Mouse (Mus musculus): ENCODE results near the gene Peli2.

DNA sequence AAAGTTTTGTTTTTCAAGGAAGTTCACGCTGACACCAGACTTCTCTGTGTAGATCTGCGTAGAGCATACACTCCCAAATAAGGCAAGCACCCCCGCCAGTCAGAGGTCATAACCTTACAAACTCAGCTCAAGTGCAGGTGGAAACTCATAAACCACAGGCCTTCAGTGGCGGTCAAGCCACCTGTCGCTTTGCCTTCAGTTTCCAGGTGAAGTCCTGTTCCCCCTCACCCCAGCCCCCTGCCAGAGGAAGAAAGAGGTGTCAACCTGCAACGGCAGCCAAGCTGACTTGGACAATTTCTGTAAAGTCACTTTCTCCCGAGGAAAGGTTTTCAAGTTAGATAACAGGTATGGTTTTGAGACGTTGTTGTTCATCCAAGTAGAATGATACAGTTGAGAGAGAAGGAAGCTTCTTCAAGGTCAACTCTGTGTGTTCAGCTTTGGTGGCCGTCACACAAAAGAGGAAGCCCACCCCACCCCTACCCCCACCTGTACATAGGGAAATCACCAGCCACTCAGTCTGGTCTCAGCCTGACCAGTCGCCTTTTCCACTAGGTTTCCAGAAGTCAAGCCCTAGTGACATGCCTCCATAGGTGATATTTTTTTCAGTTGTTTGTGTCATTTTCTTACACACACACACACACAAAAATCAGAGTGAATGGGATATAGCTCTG, 138.2 kb downstream of the Peli2 start:
- TF ChIP-seq CTCF (IDR thresholded peaks at IDR 0.05; ENCODE audit: borderline replicate concordance, insufficient read depth, low read length) (no peak), POLR2A (IDR thresholded peaks at IDR 0.05; ENCODE audit: low read depth, low read length) (no peak)
